Mouse (Mus musculus) lung, adult 2 months (tissue): Measurements from ENCODE around the gene Epp13. TPM values are rescaled to one million over a fixed set of nuclear protein-coding genes. Genes with fewer than 3 reads are reported as not detected.
"Not testable (repeated sequence)": the region's sequence is repeated elsewhere in the genome, so short reads cannot be mapped to it uniquely, and the experiment has no call there.

Source experiments
- DNase-seq: peaks from one replicate; pipeline ENCODE4 v3.0.0; 2022
- H3K4me1 ChIP-seq: fragments of 200-500 bp; 2 replicates; pipeline ENCODE4 v1.6.1; 2011; ENCODE audit warnings: low read length; ENCODE audit not compliant: control insufficient read depth, insufficient read depth
- H3K4me3 ChIP-seq: fragments of 200-500 bp; replicated peaks from 2 replicates; pipeline ENCODE3; 2011; ENCODE audit warnings: low read depth, mild to moderate bottlenecking, control low read depth, low read length; ENCODE audit errors: extremely low read depth
- CTCF ChIP-seq: fragments of 200-500 bp; IDR thresholded peaks from 2 replicates; pipeline ENCODE4 v1.5.1; 2011; ENCODE audit warnings: mild to moderate bottlenecking, low read length, control low read depth; ENCODE audit not compliant: insufficient read depth
- POLR2A ChIP-seq: fragments of 200-500 bp; IDR thresholded peaks from 2 replicates; pipeline ENCODE4 v1.6.1; 2011; ENCODE audit warnings: low read depth, mild to moderate bottlenecking, control low read depth, low read length, borderline replicate concordance; ENCODE audit errors: extremely low read depth
- WGBS: fragments of 180-500 bp; shearing (Covaris S2); methylation state at CpG from one replicate; pipeline ENCODE4 v1.1.7; 2018; 5-methylcytosine and 5-hydroxymethylcytosine counted together
- polyA plus RNA-seq: library from polyadenylated mRNA; depleted of rRNA; stranded (reverse); fragments of >200 nt; gene quantifications from 2 replicates; pipeline ENCODE4 v1.2.3, GENCODE M21; 2012; rRNA removed

Gene Epp13
- polyA plus RNA-seq = not detected in 2 replicates

DNA sequence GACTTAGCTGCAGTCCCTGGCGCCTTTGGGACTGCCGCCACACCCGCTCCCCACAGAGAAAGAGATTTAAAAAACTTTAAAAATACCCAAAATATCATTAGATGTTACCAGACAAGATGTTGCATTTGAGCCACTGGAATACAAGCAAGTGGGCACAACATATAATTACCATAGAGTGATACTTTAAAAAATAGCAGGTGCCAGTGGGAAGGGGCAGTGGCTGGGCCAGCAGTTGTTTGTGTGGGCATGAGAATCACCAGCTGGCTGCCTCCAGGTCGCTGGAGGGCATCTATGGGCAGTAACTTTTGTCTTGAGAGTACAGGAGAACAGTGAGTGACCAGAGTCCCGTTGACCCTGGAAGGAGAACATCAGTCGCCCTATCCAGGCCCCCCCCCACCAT, at the start of gene Epp13:
Gene Epp13, plus strand, starts transcription at position 301 of the 400 bp plus-strand sequence.
- H3K4me1 ChIP-seq = no peaks in the 10 kb centered on the region
- H3K4me3 ChIP-seq = no peak within 1 kb of the TSS
- DNase-seq = no peak
- 84% methylated on average over 6 of the region's 6 CpGs for WGBS
- TF ChIP-seq CTCF (no peak), POLR2A (no peak)

DNA sequence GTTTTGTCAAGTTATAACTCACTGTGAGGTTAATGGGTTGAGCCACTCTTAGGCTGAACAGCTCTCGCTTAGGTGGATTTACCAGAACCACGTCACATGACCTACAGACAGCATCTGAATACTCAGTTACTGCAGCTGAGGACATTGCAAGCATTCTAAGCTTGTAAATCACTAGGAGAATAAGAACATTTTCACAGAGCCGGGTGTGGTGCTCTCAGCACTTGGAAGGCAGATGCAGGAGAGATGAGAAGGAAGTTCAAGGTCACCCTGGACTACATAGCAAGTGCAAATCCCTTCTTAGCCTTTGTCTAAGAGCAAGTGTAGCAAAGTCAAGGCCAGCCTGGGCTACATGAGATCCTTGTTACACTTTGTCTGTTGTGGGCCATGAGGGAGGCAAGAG, 48.3 kb upstream of the Epp13 start:
- no peak for DNase-seq
- TF ChIP-seq POLR2A (no peak), CTCF (no peak)
- no peak overlapping the region for H3K4me3 ChIP-seq
- 64% methylated on average over 3 of the region's 3 CpGs for WGBS
- no peaks in the 10 kb centered on the region for H3K4me1 ChIP-seq

DNA sequence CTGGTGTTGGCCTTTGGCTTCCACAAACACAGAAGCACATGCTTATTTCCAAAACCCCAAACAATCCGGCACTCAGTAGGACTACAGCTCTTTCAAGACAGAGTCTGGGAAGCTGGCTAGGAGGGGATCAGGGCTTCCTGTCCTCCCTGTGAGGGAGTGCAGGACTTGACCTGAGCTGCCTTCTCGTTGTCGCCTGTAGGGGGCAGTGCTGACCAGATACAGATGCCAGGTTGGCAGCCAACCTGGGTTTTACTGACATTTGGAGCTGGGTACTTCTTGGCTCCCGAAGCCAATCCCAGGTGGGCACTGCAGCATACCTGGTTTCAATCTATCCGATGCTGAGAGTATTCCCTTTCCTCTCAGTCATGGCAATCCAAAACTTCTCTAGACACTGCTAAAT, 39.4 kb upstream of the Epp13 start:
- H3K4me3 ChIP-seq = no peak overlapping the region
- WGBS = 42% methylated on average over 5 of the region's 5 CpGs
- no peak for TF ChIP-seq POLR2A
- peak; percentile 78 for TF ChIP-seq CTCF
- peak; percentile 41 for DNase-seq
- no peaks in the 10 kb centered on the region for H3K4me1 ChIP-seq

DNA sequence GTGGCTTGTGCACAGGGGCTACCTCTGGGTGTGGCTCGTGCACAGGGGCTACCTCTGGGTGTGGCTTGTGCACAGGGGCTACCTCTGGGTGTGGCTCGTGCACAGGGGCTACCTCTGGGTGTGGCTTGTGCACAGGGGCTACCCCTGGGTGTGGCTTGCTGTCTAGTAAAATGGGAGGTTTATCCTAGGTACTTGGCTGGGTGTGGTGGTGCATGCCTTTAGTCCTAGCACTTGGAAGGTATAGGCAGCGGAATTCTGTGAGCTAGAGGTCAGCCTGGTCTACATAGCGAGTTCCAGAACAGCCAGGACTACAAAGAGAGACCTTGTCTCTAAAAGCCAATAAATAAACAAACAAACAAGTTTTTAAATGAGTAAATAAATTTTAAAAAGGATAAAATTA, 37.8 kb upstream of the Epp13 start:
- not testable (repeated sequence) for H3K4me3 ChIP-seq, H3K4me1 ChIP-seq, DNase-seq
- WGBS = 68% methylated on average over 4 of the region's 4 CpGs

DNA sequence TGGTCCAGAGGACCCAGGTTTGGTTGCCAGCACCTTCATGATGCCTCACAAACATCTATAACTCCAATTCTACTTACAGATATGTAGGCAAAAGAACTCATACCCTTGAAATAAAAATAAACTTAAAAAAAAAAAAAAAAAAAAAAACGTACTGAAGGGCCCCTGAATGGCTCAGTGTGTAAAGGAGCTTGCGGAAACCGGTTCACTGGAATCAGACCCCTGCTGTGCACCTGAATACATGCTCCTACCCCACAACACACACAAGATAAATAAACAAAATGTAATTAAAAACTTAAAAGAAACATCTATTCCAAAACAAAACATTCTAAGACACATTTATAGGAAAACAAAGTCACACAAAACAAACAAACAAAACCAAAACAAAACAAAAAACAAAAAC, 32.4 kb upstream of the Epp13 start:
- Histone ChIP-seq H3K4me3 (no peak overlapping the region), H3K4me1 (no peaks in the 10 kb centered on the region)
- 46% methylated on average over 3 of the region's 3 CpGs for WGBS
- TF ChIP-seq CTCF (no peak), POLR2A (no peak)
- no peak for DNase-seq

DNA sequence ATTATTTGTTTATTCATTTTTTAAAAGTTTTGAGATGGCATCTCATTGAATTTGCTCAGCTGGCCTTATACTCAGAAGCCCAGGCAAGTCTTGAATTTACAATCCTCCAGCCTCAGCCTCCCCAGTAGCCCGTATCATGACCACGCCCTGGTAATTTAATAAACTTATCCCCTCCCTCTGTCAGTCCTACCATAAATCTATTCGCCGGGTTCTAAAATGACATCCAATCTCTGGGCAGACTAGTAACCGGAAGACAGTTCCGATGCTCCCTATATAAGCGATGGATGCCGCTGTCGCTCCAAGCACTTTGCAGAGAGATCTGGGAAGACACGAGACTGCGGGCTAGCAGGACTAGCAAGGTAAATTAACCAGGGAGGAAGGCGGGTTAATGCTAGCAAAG, 30.5 kb upstream of the Epp13 start, which contains the start of gene Zscan5b:
Gene Zscan5b, plus strand, starts transcription at position 301 of the 400 bp plus-strand sequence.
- H3K4me3 ChIP-seq = no peak within 1 kb of the TSS
- 92% methylated on average over 12 of the region's 12 CpGs for WGBS
- no peak for TF ChIP-seq CTCF
- TF ChIP-seq POLR2A = no peak
- no peaks in the 10 kb centered on the region for H3K4me1 ChIP-seq
- DNase-seq = no peak

DNA sequence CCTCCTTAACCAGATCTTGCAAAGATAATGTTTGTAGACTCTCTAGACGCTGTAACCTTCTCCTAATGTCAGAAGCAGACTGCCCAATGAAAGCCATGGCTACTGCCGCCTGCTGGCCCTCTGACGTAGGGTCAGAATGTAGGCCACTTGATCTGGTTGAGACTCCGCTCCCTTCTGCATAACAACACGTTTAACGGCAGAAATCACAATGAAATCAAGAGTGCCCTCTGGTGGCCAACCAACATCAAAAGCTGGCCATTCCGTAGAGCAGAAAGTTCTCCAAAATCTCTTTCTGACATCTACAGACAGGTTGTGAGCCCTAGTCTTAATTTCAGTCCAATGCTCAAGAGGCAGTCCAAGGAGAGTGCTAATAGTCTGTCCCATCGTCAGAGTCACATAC, 24.0 kb upstream of the Epp13 start:
- not testable (repeated sequence) for H3K4me1 ChIP-seq, H3K4me3 ChIP-seq, DNase-seq
- WGBS = 53% methylated on average over 8 of the region's 8 CpGs

DNA sequence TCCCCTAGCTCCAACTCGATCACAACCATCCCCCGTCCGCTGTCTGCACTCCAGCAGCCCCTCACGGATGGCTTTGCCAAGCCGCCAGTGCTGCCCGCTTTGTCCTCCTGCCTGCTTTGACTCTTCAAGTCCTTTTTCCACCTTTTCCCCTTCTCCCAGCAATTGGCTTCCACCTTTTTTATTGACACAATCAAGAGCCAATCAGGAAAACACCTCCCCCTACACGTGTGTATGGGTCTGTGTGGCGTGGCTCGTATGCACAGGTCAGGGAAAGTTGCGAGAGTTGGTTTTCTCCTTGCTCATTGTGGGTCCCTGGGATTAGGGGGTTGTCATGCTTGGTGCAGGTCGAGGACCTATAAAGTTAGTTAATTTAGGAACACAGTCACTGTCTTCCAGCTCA, 12.7 kb upstream of the Epp13 start:
- no peaks in the 10 kb centered on the region for H3K4me1 ChIP-seq
- no peak for TF ChIP-seq POLR2A
- no peak for TF ChIP-seq CTCF
- H3K4me3 ChIP-seq = no peak overlapping the region
- WGBS = 48% methylated on average over 11 of the region's 11 CpGs
- DNase-seq = no peak

DNA sequence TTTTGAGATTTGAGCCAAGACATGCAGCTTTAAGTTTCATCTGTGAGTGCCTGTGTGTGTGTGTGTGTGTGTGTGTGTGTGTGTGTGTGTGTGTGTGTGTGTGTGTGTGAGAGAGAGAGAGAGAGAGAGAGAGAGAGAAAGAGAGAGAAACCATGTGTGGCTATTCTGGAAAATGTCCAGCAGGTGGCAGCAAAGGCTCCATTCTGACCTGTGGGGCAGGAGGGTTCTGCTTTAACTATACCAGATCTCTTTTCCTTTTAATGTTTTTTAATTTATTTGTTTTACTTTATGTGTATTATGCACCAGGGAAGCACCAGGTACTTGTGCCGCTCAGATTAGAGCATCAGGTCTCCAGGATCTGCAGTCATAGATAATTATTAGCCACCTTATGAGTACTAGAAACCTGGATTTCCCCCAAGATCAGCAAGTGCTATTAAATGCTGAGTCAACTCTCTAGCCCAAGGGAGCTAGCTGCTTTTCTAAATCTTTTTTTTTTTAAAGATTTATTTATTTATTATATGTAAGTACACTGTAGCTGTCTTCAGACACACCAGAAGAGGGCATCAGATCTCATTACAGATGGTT, 11.6 kb upstream of the Epp13 start:
- peak; percentile 17 for DNase-seq

DNA sequence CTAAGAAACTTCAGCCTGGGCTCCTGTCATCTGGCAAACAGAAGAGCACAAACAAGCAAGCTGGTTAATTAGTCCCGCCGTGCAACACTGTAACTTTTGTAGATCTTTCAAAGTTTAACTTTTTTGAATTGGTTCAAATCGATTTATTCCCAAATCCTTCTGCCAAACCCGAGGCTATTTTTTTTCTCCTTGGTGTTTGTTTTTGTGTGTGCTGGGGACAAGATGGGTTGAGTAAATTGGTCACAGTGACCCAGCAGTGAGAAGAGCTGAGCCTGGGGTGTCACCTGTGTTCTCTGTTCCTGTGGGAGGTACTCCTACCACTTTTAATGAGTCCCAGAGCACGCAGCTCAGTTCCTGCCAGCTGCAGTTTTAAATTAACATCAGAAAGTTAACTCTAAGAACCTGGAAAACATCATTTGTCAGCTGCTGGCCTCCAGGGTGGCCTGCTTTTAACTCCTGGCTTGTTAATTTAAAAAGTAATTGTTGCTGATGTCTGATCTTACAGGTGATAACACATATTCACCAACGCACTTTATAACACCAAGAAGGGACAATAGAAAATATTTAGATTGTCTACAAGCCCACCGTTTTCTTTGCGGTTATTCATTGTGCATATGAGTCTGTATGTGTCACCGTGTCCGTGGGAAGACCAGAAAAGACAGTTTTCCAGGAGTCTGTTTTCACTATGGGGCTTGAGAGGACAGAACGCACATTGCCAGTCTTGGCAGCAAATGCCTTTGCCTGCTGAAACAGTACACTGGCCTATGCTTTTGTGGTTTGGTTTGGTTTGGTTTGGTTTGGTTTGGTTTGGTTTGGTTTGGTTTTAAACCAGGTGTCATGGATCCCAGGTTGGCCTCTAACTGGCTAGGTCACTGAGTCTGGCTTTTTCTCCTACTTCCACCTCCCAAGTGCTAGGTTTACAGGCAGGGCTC, 7.9 kb upstream of the Epp13 start:
- TF ChIP-seq CTCF = no peak
- TF ChIP-seq POLR2A = no peak
- H3K4me3 ChIP-seq = no peak overlapping the region
- DNase-seq = no peak
- 35% methylated on average over 11 of the region's 11 CpGs for WGBS
- H3K4me1 ChIP-seq = no peaks in the 10 kb centered on the region

More for the DNA sequence above, 11.6 kb upstream of the Epp13 start:
- not testable (repeated sequence) for H3K4me3 ChIP-seq, H3K4me1 ChIP-seq
- WGBS = 19% methylated on average over 1 of the region's 1 CpGs
- TF ChIP-seq CTCF = peak; percentile 68
